Mouse (Mus musculus) heart, adult 2 months (tissue): ENCODE measurements around the gene Rbp2.

Experiments
- CTCF ChIP-seq: fragments of 200-600 bp; IDR thresholded peaks from 2 replicates; pipeline ENCODE4 v1.8.1; 2022; ENCODE audit warnings: antibody characterized with exemption, mild to moderate bottlenecking, moderate library complexity
- EP300 ChIP-seq: fragments of 200-500 bp; IDR thresholded peaks from 2 replicates; pipeline ENCODE4 v1.6.1; 2011; ENCODE audit warnings: low read depth, low read length, control low read depth; ENCODE audit not compliant: insufficient read depth
- POLR2A ChIP-seq: fragments of 200-500 bp; IDR thresholded peaks from 2 replicates; pipeline ENCODE4 v1.6.1; 2011; ENCODE audit warnings: mild to moderate bottlenecking, low read depth, low read length, control low read depth; ENCODE audit not compliant: insufficient read depth

DNA sequence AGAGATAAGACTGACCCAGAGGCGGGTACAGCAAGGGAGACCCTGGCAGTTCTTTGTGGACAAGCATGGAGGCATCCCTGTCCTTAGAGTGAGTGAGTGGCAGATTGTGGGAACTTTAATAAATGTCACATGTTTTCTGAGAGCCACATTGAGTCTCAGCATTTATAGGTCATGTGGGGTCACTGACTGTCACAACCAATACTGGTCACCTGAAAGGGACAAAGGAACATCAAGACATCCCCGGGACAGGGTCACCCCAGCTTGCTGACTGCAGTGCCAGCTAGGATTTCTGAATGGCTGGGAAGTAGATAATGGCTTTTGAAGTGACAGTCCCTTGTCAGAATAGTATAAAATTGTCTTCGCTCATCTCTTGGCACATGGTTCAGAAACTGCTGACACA is 46.8 kb upstream of the Rbp2 start:
- no peak for TF ChIP-seq CTCF
- no peak for TF ChIP-seq POLR2A
- TF ChIP-seq EP300 = no peak
